Mouse (Mus musculus) embryo, embryonic 11.5 days (tissue): ENCODE data around the gene Asna1.
A peak's percentile ranks its signal among the peaks of the same experiment; 100 is the strongest.

Source experiments
- DNase-seq: peaks from one replicate; pipeline ENCODE4 v3.0.0-alpha.2; 2012; ENCODE audit warnings: low read depth, low spot score

The Asna1 gene

GRCm38 (mm10) chr8:84990349-84990748 is 34.7 kb downstream of the Asna1 start, which contains the start of gene Hook2:
TSS of gene Hook2 (plus strand) at chr8:84990603.
- DNase-seq, result peak; percentile 98

- peak; percentile 91 for DNase-seq
Observed at GRCm38 (mm10) chr8:84989810-84990209, 35.3 kb downstream of the Asna1 start.

GRCm38 (mm10) chr8:84989311-84989731 is 35.8 kb downstream of the Asna1 start:
- DNase-seq, result no peak

- no peak for DNase-seq
Observed at GRCm38 (mm10) chr8:84987903-84988302, 37.2 kb downstream of the Asna1 start.

GRCm38 (mm10) chr8:84987388-84987787 is 37.7 kb downstream of the Asna1 start:
- no peak for DNase-seq

- no peak for DNase-seq
Observed at GRCm38 (mm10) chr8:84986379-84986945, 38.6 kb downstream of the Asna1 start.

- DNase-seq, result no peak
Observed at GRCm38 (mm10) chr8:84985684-84986378, 39.2 kb downstream of the Asna1 start.

GRCm38 (mm10) chr8:84985049-84985683 is 39.9 kb downstream of the Asna1 start:
- DNase-seq, result no peak

- no peak for DNase-seq
Observed at GRCm38 (mm10) chr8:84984294-84985048, 40.6 kb downstream of the Asna1 start.

- DNase-seq, result no peak
Observed at GRCm38 (mm10) chr8:84982499-84983011, 42.5 kb downstream of the Asna1 start.

- no peak for DNase-seq
Observed at GRCm38 (mm10) chr8:84981644-84982498, 43.2 kb downstream of the Asna1 start.

- no peak for DNase-seq
Observed at GRCm38 (mm10) chr8:84980622-84981358, 44.3 kb downstream of the Asna1 start.

GRCm38 (mm10) chr8:84979599-84980421 is 45.3 kb downstream of the Asna1 start:
- peak; percentile 83 for DNase-seq

- DNase-seq, result peak; percentile 79
Observed at GRCm38 (mm10) chr8:84978248-84978940, 46.7 kb downstream of the Asna1 start, which contains the start of gene Junb. TSS of gene Junb (minus strand) at chr8:84978718.

GRCm38 (mm10) chr8:84977435-84978247 is 47.4 kb downstream of the Asna1 start:
- no peak for DNase-seq

- DNase-seq, result no peak
Observed at GRCm38 (mm10) chr8:84976763-84977434, 48.2 kb downstream of the Asna1 start.
